Mouse (Mus musculus) heart, embryonic 14.5 days (tissue): ENCODE results near the gene Hmcn1. TPM values are rescaled to one million over a fixed set of nuclear protein-coding genes. Genes with fewer than 3 reads are reported as not detected.

ENCODE experiments used
- ATAC-seq: fragments of 200-750 bp; cut with Nextera tagmentation; 2 replicates; pipeline ENCODE4 v1.8.0; 2017; ENCODE audit warnings: low read depth, moderate TSS enrichment; ENCODE audit not compliant: insufficient number of reproducible peaks, insufficient read depth, low FRiP score
- H3K27ac ChIP-seq, 2 experiments: fragments of 200-500 bp in 1 of 2; fragments of 300-500 bp in 1 of 2; sonication (generic) in 1 of 2; replicated peaks in 1 of 2; 2 replicates each; pipeline ENCODE4 v1.5.1; 2012 to 2014; ENCODE audit warnings: low read depth in 2 of 2, low read length in 2 of 2, control low read depth in 1 of 2, mild to moderate bottlenecking in 1 of 2, mixed read lengths in 1 of 2; ENCODE audit not compliant: control insufficient read depth in 1 of 2, insufficient read depth in 1 of 2
- H3K27me3 ChIP-seq: fragments of 300-500 bp; sonication (generic); 2 replicates; pipeline ENCODE4 v1.6.1; 2014; ENCODE audit warnings: mild to moderate bottlenecking, low read length, control low read depth; ENCODE audit not compliant: control insufficient read depth, insufficient read depth
- H3K36me3 ChIP-seq: fragments of 300-500 bp; sonication (generic); 2 replicates; pipeline ENCODE4 v1.6.1; 2014; ENCODE audit warnings: mild to moderate bottlenecking, control low read depth, low read length, mixed read lengths; ENCODE audit not compliant: control insufficient read depth, insufficient read depth
- H3K4me1 ChIP-seq, 2 experiments: fragments of 200-500 bp in 1 of 2; fragments of 300-500 bp in 1 of 2; sonication (generic) in 1 of 2; 2 replicates each; pipeline ENCODE4 v1.6.1; 2012 to 2014; ENCODE audit warnings: low read length in 2 of 2, control low read depth in 1 of 2, mixed read lengths in 1 of 2; ENCODE audit not compliant: control insufficient read depth in 2 of 2, insufficient read depth in 2 of 2
- H3K4me2 ChIP-seq: fragments of 300-500 bp; sonication (generic); 2 replicates; pipeline ENCODE4 v1.6.1; 2014; ENCODE audit warnings: mild to moderate bottlenecking, low read length
- H3K4me3 ChIP-seq, 2 experiments: fragments of 200-500 bp in 1 of 2; fragments of 300-500 bp in 1 of 2; sonication (generic) in 1 of 2; 2 replicates each; pipeline ENCODE4 v1.5.1; 2012 to 2014; ENCODE audit warnings: low read length in 2 of 2, mild to moderate bottlenecking in 2 of 2, control low read depth in 1 of 2, low read depth in 1 of 2, moderate library complexity in 1 of 2; ENCODE audit not compliant: control insufficient read depth in 1 of 2, insufficient read depth in 1 of 2
- H3K9ac ChIP-seq: fragments of 300-500 bp; sonication (generic); 2 replicates; pipeline ENCODE4 v1.6.1; 2014; ENCODE audit warnings: mild to moderate bottlenecking, low read length
- H3K9me3 ChIP-seq: fragments of 300-500 bp; sonication (generic); 2 replicates; pipeline ENCODE4 v1.6.1; 2016; ENCODE audit warnings: low read length, control low read depth; ENCODE audit not compliant: control insufficient read depth
- WGBS: fragments of 180-500 bp; shearing (Covaris S2); extraction: QIAGEN DNeasy Blood & Tissue Kit; methylation state at CpG from one replicate; pipeline ENCODE4 v1.1.7; 2014; 5-methylcytosine and 5-hydroxymethylcytosine counted together
- polyA plus RNA-seq: library from polyadenylated mRNA; unstranded; fragments of >200 nt; fragmentation: Nextera tagmentation; extraction: Ambion mirVana; gene quantifications from 2 replicates; pipeline ENCODE4 v1.2.1, GENCODE M21; 2014

The Hmcn1 gene
- polyA plus RNA-seq, 1 experiment from 2014 or later = 35.1 TPM

DNA sequence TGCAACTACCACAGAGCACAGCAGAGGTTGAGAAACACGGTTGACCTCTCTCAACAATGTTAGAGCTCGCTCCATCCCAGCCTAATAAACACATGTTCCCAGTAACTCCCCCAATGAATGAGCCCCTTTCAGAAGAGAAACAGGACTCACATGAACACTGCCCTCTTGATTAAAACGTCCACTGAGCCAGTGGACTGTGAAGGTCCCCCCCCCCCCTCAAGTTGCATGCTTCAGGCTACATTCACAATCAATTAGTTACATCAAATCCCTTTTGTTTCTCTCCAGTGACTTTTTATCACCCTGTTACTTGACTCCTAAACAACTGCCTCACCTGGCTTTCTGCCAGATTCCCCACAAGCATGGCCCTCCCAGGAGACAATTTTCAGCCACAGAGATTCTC, 43.2 kb downstream of the Hmcn1 start:
- no peak overlapping the region for H3K9ac ChIP-seq
- H3K4me3 ChIP-seq = no peak overlapping the region
- H3K27ac ChIP-seq = no peak overlapping the region; a peak in 1 of 4 replicates
- 30% methylated on average over 3 of the region's 3 CpGs for WGBS
- no peaks in the 10 kb centered on the region for H3K27me3 ChIP-seq
- H3K9me3 ChIP-seq = no peaks in the 10 kb centered on the region
- no peak for ATAC-seq
- H3K36me3 ChIP-seq = no peaks in the 10 kb centered on the region
- H3K4me1 ChIP-seq = peaks cover 9 to 18% of the 10 kb centered on the region in 2 experiments
- no peak overlapping the region for H3K4me2 ChIP-seq

DNA sequence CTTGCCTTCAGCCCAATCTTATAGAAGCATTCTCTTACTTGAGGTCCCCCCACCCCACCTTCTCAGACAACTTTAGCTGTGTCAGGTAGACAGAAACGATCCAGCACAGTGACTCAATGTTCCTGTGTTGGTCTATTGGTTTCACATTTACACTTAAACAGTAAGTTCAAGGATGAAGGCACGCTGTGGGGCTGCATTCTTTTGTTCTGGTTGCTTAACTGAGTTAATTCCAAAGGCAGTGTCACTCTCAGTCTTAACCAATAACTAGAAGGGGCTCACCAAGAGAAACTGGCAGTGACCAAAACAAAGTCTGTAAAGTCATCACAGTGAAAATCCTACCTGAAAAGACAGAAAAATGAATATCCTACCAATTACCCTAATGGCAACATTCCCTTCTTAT, 44.3 kb downstream of the Hmcn1 start:
- H3K9ac ChIP-seq = no peak overlapping the region
- no peaks in the 10 kb centered on the region for H3K9me3 ChIP-seq
- H3K36me3 ChIP-seq = no peaks in the 10 kb centered on the region
- peaks cover 12 to 27% of the 10 kb centered on the region in 2 experiments for H3K4me1 ChIP-seq
- no peak overlapping the region for H3K27ac ChIP-seq
- no peak for ATAC-seq
- no peaks in the 10 kb centered on the region for H3K27me3 ChIP-seq
- WGBS = 81% methylated on average over 2 of the region's 2 CpGs
- H3K4me2 ChIP-seq = no peak overlapping the region
- no peak overlapping the region for H3K4me3 ChIP-seq

DNA sequence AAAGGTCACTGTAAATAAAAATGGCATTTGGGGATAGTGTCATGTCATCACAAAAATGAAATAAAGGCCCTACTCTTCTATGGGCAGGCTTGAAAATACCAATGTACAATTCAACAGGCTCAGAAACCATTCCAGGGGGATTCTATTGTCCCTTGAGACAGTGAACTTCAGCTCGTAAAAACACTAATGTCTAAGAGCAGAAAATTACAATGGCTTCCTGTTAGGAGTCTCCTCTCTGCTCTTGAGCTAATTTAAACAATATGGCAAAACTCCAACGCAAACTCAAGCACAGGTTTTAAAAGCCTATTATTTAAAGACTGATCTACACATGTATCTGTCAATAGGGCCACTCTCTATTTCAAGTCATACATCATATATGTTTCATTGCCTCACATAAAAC, 49.6 kb downstream of the Hmcn1 start:
- no peak for ATAC-seq
- H3K4me2 ChIP-seq = no peak overlapping the region
- no peak overlapping the region for H3K4me3 ChIP-seq
- no peaks in the 10 kb centered on the region for H3K36me3 ChIP-seq
- no peak overlapping the region for H3K9ac ChIP-seq
- H3K4me1 ChIP-seq = peaks cover 3 to 14% of the 10 kb centered on the region in 2 experiments
- H3K9me3 ChIP-seq = no peaks in the 10 kb centered on the region
- WGBS = 44% methylated on average over 2 of the region's 2 CpGs
- H3K27me3 ChIP-seq = no peaks in the 10 kb centered on the region
- H3K27ac ChIP-seq = no peak overlapping the region

DNA sequence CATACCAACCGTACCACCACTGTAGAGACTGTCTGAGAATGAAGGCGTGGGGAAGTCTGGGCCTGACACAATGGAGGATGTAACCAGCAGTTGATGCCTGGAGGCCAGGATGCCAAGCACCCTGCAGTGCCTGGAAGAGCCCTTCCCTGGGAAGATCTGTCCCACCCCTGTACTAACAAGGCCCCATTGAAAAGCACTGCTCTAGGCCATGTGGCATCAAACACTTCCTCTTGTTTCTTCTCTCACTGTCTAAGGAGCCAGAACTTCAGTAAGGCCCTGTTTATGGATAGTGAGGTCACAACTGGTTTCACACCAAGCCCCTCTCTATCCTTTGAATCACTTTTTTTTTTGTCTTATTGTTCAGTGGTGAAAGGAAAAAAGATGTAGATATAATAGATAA, 51.1 kb downstream of the Hmcn1 start:
- Histone ChIP-seq H3K9ac (no peak overlapping the region), H3K27ac (no peak overlapping the region), H3K9me3 (no peaks in the 10 kb centered on the region), H3K36me3 (no peaks in the 10 kb centered on the region), H3K27me3 (no peaks in the 10 kb centered on the region), H3K4me1 (peaks cover 3 to 14% of the 10 kb centered on the region in 2 experiments), H3K4me3 (no peak overlapping the region), H3K4me2 (no peak overlapping the region)
- ATAC-seq = peak; percentile 39; the same call in 1 of the 2 replicates
- WGBS = 93% methylated on average over 2 of the region's 2 CpGs

DNA sequence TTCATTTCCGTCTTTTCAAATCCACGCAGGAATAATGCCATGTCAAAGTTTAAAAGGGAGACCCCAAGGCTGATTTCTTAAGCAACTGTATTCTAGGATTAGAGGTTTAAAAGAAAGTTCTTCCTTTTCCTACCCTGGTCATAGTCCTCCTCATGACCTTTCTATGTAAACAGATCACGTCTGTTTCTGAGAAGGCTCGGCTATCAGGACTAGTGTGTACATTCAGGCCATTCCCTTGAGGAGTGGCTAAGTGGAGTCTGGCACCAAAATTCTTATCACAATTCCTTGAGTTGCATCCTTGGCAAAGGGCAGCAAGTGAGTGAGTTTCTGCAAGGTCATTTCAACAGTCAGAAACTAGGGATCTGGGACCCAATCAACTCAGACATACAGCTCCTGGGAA, 56.4 kb downstream of the Hmcn1 start:
- H3K4me3 ChIP-seq = no peak overlapping the region
- 55% methylated on average over 4 of the region's 4 CpGs for WGBS
- H3K36me3 ChIP-seq = no peaks in the 10 kb centered on the region
- H3K4me2 ChIP-seq = no peak overlapping the region
- ATAC-seq = no peak
- no peaks in the 10 kb centered on the region for H3K9me3 ChIP-seq
- no peak overlapping the region for H3K27ac ChIP-seq
- H3K4me1 ChIP-seq = peaks cover 2 to 11% of the 10 kb centered on the region in 2 experiments
- no peaks in the 10 kb centered on the region for H3K27me3 ChIP-seq
- no peak overlapping the region for H3K9ac ChIP-seq

DNA sequence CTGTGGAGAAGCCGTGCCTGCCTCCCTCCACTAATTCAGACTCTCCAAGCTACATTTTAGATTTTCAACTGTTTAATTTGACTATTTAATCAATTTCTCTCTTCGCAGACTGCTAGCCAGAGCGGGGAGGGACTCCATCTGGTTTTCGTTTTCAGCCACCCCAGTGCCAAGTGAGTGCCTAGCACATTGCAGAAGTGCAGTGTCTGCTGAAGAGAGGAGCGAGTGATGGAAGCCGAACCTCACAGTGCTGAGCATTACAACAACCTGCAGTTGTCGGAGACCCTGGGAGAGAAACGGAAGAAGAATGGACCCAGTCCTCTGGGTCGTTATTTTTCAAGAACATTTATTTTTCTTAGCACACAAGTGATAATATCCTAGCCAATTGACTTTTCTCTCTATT, 59.6 kb downstream of the Hmcn1 start:
- Histone ChIP-seq H3K4me1 (peaks cover 2 to 11% of the 10 kb centered on the region in 2 experiments), H3K9ac (no peak overlapping the region), H3K4me3 (no peak overlapping the region; a peak in 1 of 4 replicates), H3K4me2 (peak overlapping the region; percentile 40), H3K27ac (no peak overlapping the region; a peak in 1 of 4 replicates), H3K9me3 (no peaks in the 10 kb centered on the region), H3K36me3 (no peaks in the 10 kb centered on the region), H3K27me3 (no peaks in the 10 kb centered on the region)
- WGBS = 33% methylated on average over 9 of the region's 9 CpGs
- ATAC-seq = no peak

DNA sequence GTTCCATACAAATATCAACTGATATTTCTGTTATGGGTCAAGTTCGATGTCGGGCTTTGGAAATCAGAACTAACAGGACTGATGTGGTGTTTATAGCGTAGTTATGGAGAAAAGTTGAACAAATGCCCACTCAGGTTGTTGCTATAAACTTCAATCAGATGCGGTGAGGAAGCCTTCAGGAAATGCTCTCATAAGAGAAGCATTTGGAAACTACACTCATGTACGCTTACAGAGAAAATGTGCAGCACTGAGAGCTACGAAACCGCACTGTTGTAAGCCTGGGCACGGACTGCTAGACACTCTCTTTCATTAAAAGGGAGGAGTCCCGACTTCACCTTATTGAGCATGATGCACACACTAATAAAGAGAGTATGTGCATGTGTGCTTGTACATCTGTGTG, 72.4 kb downstream of the Hmcn1 start:
- H3K36me3 ChIP-seq = no peaks in the 10 kb centered on the region
- H3K4me1 ChIP-seq = peaks cover 6 to 12% of the 10 kb centered on the region in 2 experiments
- no peak overlapping the region for H3K4me2 ChIP-seq
- 0 out of 4 replicates have a peak overlapping the region, but pooled peaks of 1 of the 2 experiments have one; percentile 2 for H3K27ac ChIP-seq
- H3K9me3 ChIP-seq = no peaks in the 10 kb centered on the region
- no peaks in the 10 kb centered on the region for H3K27me3 ChIP-seq
- 63% methylated on average over 9 of the region's 9 CpGs for WGBS
- H3K4me3 ChIP-seq = no peak overlapping the region
- no peak overlapping the region for H3K9ac ChIP-seq
- no peak for ATAC-seq

DNA sequence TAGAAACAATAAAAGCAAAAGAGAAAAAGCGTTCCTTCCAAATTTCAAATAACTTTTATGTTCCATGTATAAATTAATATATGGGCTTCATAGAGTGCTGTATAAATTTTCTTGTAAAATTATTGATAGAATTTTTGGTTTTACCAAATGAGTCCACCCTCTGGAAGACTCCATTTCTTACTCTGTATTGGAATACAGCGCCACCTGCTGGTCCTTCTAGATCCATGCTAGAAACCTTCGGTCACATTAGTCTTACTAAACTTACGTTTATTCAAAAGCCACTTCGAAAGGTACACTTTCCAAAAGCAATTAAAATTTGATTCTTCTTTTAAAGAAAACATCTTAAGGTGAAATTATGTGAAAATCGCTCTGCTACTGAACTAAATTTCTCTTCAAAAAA, 73.0 kb downstream of the Hmcn1 start:
- Histone ChIP-seq H3K4me1 (peaks cover 6 to 14% of the 10 kb centered on the region in 2 experiments), H3K27me3 (no peaks in the 10 kb centered on the region), H3K36me3 (no peaks in the 10 kb centered on the region), H3K9ac (no peak overlapping the region), H3K27ac (no peak overlapping the region), H3K4me3 (no peak overlapping the region), H3K9me3 (no peaks in the 10 kb centered on the region), H3K4me2 (no peak overlapping the region)
- 43% methylated on average over 6 of the region's 6 CpGs for WGBS
- ATAC-seq = no peak; the same call in 1 of the 2 replicates
